Mouse (Mus musculus): ENCODE measurements at regions not wholly inside any gene's neighbourhood (a gene's known extent, or its start where the extent isn't known, plus 50 kb on each side); places are given as distances from the start of the nearest gene placed in this dataset.

- DNase-seq = peak in 1 of 2 experiments; percentile 20
Measured at GRCm38 (mm10) chr15:61139151-61139550, 216.3 kb upstream of the A1bg start.

GRCm38 (mm10) chr15:61136781-61137180, 214.0 kb upstream of the A1bg start:
- no peak for DNase-seq

GRCm38 (mm10) chr15:61133316-61133715, 210.5 kb upstream of the A1bg start:
- no peak for DNase-seq

GRCm38 (mm10) chr15:61127971-61128370, 205.2 kb upstream of the A1bg start:
- DNase-seq = peak in 1 of 2 experiments; percentile 1

GRCm38 (mm10) chr15:61127130-61127529, 204.3 kb upstream of the A1bg start:
- no peak for DNase-seq

- no peak for DNase-seq
Measured at GRCm38 (mm10) chr15:61116912-61117311, 194.1 kb upstream of the A1bg start.

- no peak for DNase-seq
Measured at GRCm38 (mm10) chr15:61109429-61110128, 186.8 kb upstream of the A1bg start.

GRCm38 (mm10) chr15:61108957-61109356, 186.1 kb upstream of the A1bg start:
- DNase-seq = no peak

GRCm38 (mm10) chr15:61102421-61103412, 179.9 kb upstream of the A1bg start:
- peak; percentile 72 to 82 for DNase-seq

GRCm38 (mm10) chr15:61100807-61101206, 178.0 kb upstream of the A1bg start:
- peak; percentile 13 to 16 for DNase-seq

GRCm38 (mm10) chr15:61098968-61099367, 176.2 kb upstream of the A1bg start:
- no peak for DNase-seq

- no peak for DNase-seq
Measured at GRCm38 (mm10) chr15:61098519-61098918, 175.7 kb upstream of the A1bg start.

- peak; percentile 48 to 49 for DNase-seq
Measured at GRCm38 (mm10) chr15:61096021-61096781, 173.4 kb upstream of the A1bg start.

- no peak for DNase-seq
Measured at GRCm38 (mm10) chr15:61055017-61055609, 132.3 kb upstream of the A1bg start.

- DNase-seq = no peak
Measured at GRCm38 (mm10) chr15:61051363-61051762, 128.6 kb upstream of the A1bg start.

GRCm38 (mm10) chr15:61009509-61009908, 86.7 kb upstream of the A1bg start:
- no peak for DNase-seq

GRCm38 (mm10) chr15:61007461-61008059, 84.7 kb upstream of the A1bg start:
- peak; percentile 1 to 5 for DNase-seq

GRCm38 (mm10) chr15:61006608-61007007, 83.8 kb upstream of the A1bg start:
- DNase-seq = peak; percentile 5 to 8

- DNase-seq = no peak
Measured at GRCm38 (mm10) chr15:60993971-60994690, 71.3 kb upstream of the A1bg start.

GRCm38 (mm10) chr15:60993394-60993793, 70.6 kb upstream of the A1bg start:
- no peak for DNase-seq

GRCm38 (mm10) chr15:60982576-60982975, 59.8 kb upstream of the A1bg start:
- DNase-seq = no peak

All from cerebellum, postnatal 10 days (tissue).